Mouse (Mus musculus): ENCODE measurements around the gene Eif3k. TPM values are rescaled to one million over a fixed set of nuclear protein-coding genes. Genes with fewer than 3 reads are reported as not detected.

The Eif3k gene
- polyA plus RNA-seq, 1 experiment from 2014 or later: 283 TPM

DNA sequence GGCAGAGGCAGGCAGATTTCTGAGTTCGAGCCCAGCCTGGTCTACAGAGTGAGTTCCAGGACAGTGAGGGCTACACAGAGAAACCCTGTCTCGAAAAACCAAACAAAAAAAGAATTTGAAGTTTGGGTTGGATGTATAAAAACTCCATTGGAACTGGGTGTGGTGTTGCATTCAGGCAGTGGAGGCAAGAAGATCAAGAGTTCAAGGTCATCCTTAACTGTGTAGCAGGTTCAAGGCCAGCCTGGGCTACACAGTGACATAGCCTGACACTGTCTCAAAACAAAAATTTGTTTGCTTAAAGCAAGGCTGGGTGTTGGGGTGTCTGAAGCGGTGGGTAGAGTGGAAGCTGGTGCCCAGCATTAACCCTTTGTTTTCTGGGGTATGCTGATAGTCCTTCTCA lies 11.7 kb upstream of the Eif3k start:
- Histone ChIP-seq H3K27me3 (ENCODE audit: control insufficient read depth, insufficient read depth, low read length) (no peaks in the 10 kb centered on the region), H3K27ac (ENCODE audit: low read length) (no peak overlapping the region), H3K9ac (ENCODE audit: low read length) (no peak overlapping the region), H3K4me1 (ENCODE audit: control insufficient read depth, insufficient read depth, low read length) (no peaks in the 10 kb centered on the region), H3K9me3 (replicated peaks; ENCODE audit: control insufficient read depth, low read length) (0 out of 2 replicates have a peak, but pooled peaks cover 2% of the 10 kb centered on the region), H3K4me3 (ENCODE audit: low read length) (no peak overlapping the region), H3K36me3 (ENCODE audit: control insufficient read depth, insufficient read depth) (no peaks in the 10 kb centered on the region; the same call in 1 of the 2 replicates), H3K4me2 (ENCODE audit: low read depth, low read length) (no peak overlapping the region)
- ATAC-seq (replicated peaks; ENCODE audit: extremely low read depth, insufficient read depth, low FRiP score): no peak
- WGBS: 87% methylated on average over 3 of the region's 3 CpGs

DNA sequence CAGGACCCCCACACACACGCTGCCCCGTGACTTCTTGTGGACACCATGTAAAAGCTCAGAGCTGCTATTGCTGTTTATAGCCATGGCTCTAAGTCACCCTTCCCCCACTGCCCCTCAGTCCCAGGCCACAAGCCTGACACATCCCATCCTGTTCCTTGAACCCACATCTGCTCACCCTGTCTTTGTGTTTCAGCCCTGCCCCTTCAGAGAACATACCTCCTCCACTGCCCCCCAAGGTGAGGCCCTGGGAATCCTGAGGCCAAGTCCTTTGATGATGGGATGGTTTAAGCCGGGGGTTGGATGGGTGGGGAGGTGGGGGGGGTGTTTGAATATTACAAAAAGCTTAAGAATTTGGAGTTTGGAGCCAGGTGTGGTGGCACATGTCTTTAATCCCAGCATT lies 11.3 kb upstream of the Eif3k start:
- Histone ChIP-seq H3K9me3 (replicated peaks; ENCODE audit: control insufficient read depth, low read length) (0 out of 2 replicates have a peak, but pooled peaks cover 2% of the 10 kb centered on the region), H3K27ac (ENCODE audit: low read length) (no peak overlapping the region), H3K4me1 (ENCODE audit: control insufficient read depth, insufficient read depth, low read length) (no peaks in the 10 kb centered on the region), H3K27me3 (ENCODE audit: control insufficient read depth, insufficient read depth, low read length) (no peaks in the 10 kb centered on the region), H3K36me3 (ENCODE audit: control insufficient read depth, insufficient read depth) (no peaks in the 10 kb centered on the region; the same call in 1 of the 2 replicates), H3K4me3 (ENCODE audit: low read length) (no peak overlapping the region), H3K9ac (ENCODE audit: low read length) (no peak overlapping the region), H3K4me2 (ENCODE audit: low read depth, low read length) (no peak overlapping the region)
- ATAC-seq (replicated peaks; ENCODE audit: extremely low read depth, insufficient read depth, low FRiP score): no peak
- WGBS: 88% methylated on average over 3 of the region's 3 CpGs

DNA sequence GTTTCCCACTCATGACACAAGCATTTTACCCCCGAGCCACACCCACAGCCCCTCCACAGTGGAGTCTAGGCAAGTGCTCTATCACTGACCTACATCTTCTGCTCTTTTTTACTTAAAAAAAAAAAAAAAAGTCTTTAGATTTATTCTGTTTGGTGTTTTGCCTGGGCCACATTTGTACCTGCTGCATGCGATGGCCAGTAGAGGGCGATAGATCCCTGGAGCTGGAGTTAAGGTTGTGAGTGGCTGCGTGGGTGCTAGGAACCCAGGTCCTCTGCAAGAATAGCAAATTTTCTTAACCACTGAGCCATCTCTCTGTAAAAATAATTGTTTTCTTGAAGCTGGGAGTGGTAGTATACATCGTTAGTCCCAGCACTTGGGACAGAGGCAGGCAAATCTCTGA lies 10.0 kb upstream of the Eif3k start:
- ATAC-seq (replicated peaks; ENCODE audit: extremely low read depth, insufficient read depth, low FRiP score): no peak
- WGBS: 68% methylated on average over 5 of the region's 5 CpGs
- no peak overlapping the region for H3K4me2 ChIP-seq (ENCODE audit: low read depth, low read length)
- no peak overlapping the region for H3K27ac ChIP-seq (ENCODE audit: low read length)
- H3K4me3 ChIP-seq (ENCODE audit: low read length): no peak overlapping the region
- 0 out of 2 replicates have a peak, but pooled peaks cover 2% of the 10 kb centered on the region for H3K9me3 ChIP-seq (replicated peaks; ENCODE audit: control insufficient read depth, low read length)
- H3K9ac ChIP-seq (ENCODE audit: low read length): no peak overlapping the region
- no peaks in the 10 kb centered on the region for H3K4me1 ChIP-seq (ENCODE audit: control insufficient read depth, insufficient read depth, low read length)
- no peaks in the 10 kb centered on the region for H3K27me3 ChIP-seq (ENCODE audit: control insufficient read depth, insufficient read depth, low read length)
- no peaks in the 10 kb centered on the region; the same call in 1 of the 2 replicates for H3K36me3 ChIP-seq (ENCODE audit: control insufficient read depth, insufficient read depth)

DNA sequence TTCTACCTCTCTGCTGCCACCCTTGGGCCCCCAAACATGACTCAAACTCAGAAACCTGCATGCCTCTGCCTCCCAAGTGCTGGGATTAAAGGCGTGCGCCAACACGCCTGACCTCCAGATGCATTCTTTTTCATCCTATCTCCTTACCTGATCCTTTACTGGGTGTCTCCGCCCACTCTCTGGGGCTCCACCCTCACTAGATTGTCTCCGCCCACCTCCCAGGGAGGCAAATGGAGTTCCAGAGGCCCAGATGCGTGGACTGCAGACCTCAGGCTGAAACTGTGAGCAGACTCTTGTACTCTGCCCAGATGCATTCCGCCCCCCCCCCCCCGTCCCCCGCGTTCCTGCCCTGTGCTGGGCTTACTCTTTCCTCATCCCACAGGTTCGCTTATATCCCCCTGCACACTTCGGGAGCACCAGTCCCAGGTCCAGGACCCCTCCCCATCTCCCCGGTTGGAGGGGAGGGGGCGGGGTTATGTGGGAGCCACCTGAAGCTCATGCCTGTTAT lies 9.2 kb upstream of the Eif3k start:
- H3K4me1 ChIP-seq (ENCODE audit: control insufficient read depth, insufficient read depth, low read length): no peaks in the 10 kb centered on the region
- no peak overlapping the region for H3K9ac ChIP-seq (ENCODE audit: low read length)
- no peak overlapping the region for H3K4me2 ChIP-seq (ENCODE audit: low read depth, low read length)
- ATAC-seq (replicated peaks; ENCODE audit: extremely low read depth, insufficient read depth, low FRiP score): no peak
- H3K4me3 ChIP-seq (ENCODE audit: low read length): no peak overlapping the region
- H3K27me3 ChIP-seq (ENCODE audit: control insufficient read depth, insufficient read depth, low read length): no peaks in the 10 kb centered on the region
- H3K27ac ChIP-seq (ENCODE audit: low read length): no peak overlapping the region
- 0 out of 2 replicates have a peak, but pooled peaks cover 2% of the 10 kb centered on the region for H3K9me3 ChIP-seq (replicated peaks; ENCODE audit: control insufficient read depth, low read length)
- H3K36me3 ChIP-seq (ENCODE audit: control insufficient read depth, insufficient read depth): no peaks in the 10 kb centered on the region
- 48% methylated on average over 13 of the region's 14 CpGs for WGBS

DNA sequence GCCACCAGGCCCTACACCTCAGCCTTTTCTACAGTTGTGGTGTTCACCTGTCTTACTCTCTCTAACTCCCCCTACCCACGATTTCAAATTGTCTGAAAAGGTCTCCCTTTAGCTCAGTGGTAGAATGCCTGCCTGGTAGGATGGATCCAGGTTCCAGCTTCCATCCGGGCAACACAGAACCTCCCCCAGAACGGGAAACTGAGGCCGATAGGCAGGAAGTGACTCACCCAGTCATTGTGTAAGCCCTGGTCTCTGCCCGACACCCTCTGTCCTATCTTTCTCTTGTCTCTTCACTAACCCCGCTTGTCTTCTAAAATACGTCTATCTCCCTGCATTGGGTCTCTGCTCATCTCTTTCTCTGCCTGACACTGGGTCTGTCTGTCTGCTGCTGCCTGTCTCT lies 3.5 kb upstream of the Eif3k start:
- Histone ChIP-seq H3K9me3 (replicated peaks; ENCODE audit: control insufficient read depth, low read length) (no peaks in the 10 kb centered on the region), H3K27me3 (ENCODE audit: control insufficient read depth, insufficient read depth, low read length) (no peaks in the 10 kb centered on the region), H3K27ac (ENCODE audit: low read length) (no peak overlapping the region), H3K36me3 (ENCODE audit: control insufficient read depth, insufficient read depth) (no peaks in the 10 kb centered on the region), H3K4me2 (ENCODE audit: low read depth, low read length) (no peak overlapping the region), H3K4me3 (ENCODE audit: low read length) (no peak overlapping the region), H3K9ac (ENCODE audit: low read length) (no peak overlapping the region), H3K4me1 (ENCODE audit: control insufficient read depth, insufficient read depth, low read length) (peaks cover 11% of the 10 kb centered on the region)
- 68% methylated on average over 7 of the region's 7 CpGs for WGBS
- ATAC-seq (replicated peaks; ENCODE audit: extremely low read depth, insufficient read depth, low FRiP score): no peak

DNA sequence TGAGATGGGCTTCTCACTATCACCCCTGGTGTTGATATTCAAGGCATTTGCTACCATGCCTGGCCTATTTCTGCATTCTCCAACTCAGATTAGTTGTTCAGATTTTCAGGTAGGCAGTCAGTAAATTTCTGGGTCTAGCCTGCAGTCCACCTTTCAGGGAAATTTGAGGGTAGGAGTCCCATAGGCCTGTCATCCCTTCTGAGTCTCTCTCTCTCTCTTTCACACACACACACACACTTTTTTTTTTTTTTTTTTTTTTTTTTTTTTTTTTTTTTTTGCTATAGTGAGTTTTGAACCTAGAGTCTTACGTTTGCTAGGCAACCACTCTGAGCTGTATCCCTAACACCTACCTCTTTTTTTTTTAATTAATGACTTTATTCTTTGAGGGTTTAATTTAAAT lies 2.8 kb upstream of the Eif3k start:
- no peaks in the 10 kb centered on the region for H3K27me3 ChIP-seq (ENCODE audit: control insufficient read depth, insufficient read depth, low read length)
- H3K9me3 ChIP-seq (replicated peaks; ENCODE audit: control insufficient read depth, low read length): no peaks in the 10 kb centered on the region
- H3K9ac ChIP-seq (ENCODE audit: low read length): no peak overlapping the region
- ATAC-seq (replicated peaks; ENCODE audit: extremely low read depth, insufficient read depth, low FRiP score): no peak
- H3K4me3 ChIP-seq (ENCODE audit: low read length): no peak overlapping the region
- no peak overlapping the region for H3K27ac ChIP-seq (ENCODE audit: low read length)
- no peak overlapping the region for H3K4me2 ChIP-seq (ENCODE audit: low read depth, low read length)
- WGBS: 95% methylated on average over 1 of the region's 1 CpGs
- peaks cover 11% of the 10 kb centered on the region for H3K4me1 ChIP-seq (ENCODE audit: control insufficient read depth, insufficient read depth, low read length)
- H3K36me3 ChIP-seq (ENCODE audit: control insufficient read depth, insufficient read depth): 0 out of 2 replicates have a peak, but pooled peaks cover under 1% of the 10 kb centered on the region

DNA sequence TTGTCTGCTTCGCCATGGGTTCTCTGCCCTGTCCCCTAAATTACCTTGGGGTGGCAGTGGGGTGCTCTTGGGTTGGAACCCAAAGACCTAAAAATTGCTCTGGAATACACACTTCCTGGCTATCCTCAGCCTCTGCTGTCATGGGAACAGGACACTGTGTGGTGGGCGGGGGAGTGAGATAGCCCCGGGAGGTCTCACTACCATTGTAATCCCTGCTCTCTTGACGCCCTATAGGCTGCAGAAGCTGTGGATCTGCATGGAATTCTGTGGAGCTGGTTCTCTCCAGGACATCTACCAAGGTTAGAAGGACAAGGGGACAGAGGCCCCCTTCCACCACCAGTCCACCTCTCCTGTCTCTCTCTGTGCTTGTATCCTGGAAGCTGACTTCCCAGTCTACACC lies 2.2 kb upstream of the Eif3k start:
- Histone ChIP-seq H3K9ac (ENCODE audit: low read length) (no peak overlapping the region), H3K27ac (ENCODE audit: low read length) (no peak overlapping the region), H3K4me1 (ENCODE audit: control insufficient read depth, insufficient read depth, low read length) (peaks cover 11% of the 10 kb centered on the region), H3K9me3 (replicated peaks; ENCODE audit: control insufficient read depth, low read length) (no peaks in the 10 kb centered on the region), H3K4me3 (ENCODE audit: low read length) (no peak overlapping the region), H3K4me2 (ENCODE audit: low read depth, low read length) (no peak overlapping the region; the same call in 1 of the 2 replicates), H3K36me3 (ENCODE audit: control insufficient read depth, insufficient read depth) (peaks cover 6% of the 10 kb centered on the region; the same call in 1 of the 2 replicates), H3K27me3 (ENCODE audit: control insufficient read depth, insufficient read depth, low read length) (no peaks in the 10 kb centered on the region)
- no peak for ATAC-seq (replicated peaks; ENCODE audit: extremely low read depth, insufficient read depth, low FRiP score)
- 64% methylated on average over 4 of the region's 4 CpGs for WGBS

DNA sequence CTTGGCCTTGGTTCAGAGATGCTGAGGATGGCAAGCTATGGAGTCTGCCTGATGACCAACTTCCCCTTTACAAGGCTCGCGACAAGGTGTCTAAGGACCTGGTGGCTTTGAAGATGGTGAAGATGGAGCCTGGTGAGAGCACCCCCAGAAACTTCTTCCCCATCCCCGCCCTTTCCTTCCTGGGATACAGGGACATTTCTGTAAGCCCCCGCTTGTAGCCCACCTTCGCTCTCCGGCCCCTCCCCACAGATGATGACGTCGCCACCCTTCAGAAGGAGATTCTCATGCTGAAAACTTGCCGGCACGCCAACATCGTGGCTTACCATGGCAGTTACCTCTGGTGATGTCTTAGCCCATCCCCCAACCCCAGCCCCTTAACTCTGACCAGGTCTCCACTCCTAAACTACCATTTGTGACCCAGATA lies 1.5 kb upstream of the Eif3k start:
- WGBS: 57% methylated on average over 11 of the region's 11 CpGs
- H3K9ac ChIP-seq (ENCODE audit: low read length): peak overlapping the region; percentile 81

DNA sequence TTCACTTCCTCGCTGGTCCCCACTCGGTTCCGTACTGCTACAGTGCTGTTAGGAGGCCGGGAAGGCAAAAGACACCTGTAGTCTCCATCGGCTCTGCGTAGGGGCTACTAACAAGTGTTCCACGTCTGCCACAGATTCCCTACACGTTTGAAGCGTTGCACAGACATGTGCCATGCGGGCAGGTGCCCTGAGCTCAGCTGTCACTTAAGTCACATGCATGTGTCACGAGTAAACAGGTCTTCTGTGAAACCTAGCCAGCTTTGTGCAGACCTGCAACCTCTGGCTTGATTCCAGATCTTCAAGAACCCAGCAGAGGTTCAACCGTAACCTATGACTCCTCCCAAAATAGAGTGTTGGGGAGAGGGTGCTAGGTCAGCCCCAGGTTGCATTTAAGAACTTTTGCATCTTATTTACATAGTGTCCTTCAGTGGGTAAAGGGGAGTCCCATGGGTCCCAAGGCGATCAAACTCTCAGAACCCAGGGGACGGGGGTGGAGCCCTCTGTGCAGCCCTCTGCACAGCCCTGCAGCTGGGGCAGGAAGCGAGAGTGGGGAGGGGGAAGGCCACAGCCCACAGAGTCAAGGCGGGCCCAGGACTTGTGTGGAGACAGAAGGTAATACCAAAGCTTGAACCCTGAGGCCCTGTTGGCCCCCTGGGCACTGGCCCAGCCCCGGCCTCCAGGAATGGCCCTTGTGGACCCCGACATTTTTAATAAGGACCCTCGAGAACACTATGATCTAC lies 780 bp upstream of the Eif3k start:
- Histone ChIP-seq H3K27ac (ENCODE audit: low read length) (peak overlapping the region; percentile 86), H3K36me3 (ENCODE audit: control insufficient read depth, insufficient read depth) (peaks cover 18% of the 10 kb centered on the region), H3K27me3 (ENCODE audit: control insufficient read depth, insufficient read depth, low read length) (no peaks in the 10 kb centered on the region), H3K9ac (ENCODE audit: low read length) (peak overlapping the region; percentile 81), H3K4me1 (ENCODE audit: control insufficient read depth, insufficient read depth, low read length) (peaks cover 11% of the 10 kb centered on the region), H3K4me2 (ENCODE audit: low read depth, low read length) (peak overlapping the region; percentile 73), H3K4me3 (ENCODE audit: low read length) (peak overlapping the region; percentile 80), H3K9me3 (replicated peaks; ENCODE audit: control insufficient read depth, low read length) (no peaks in the 10 kb centered on the region)
- ATAC-seq (replicated peaks; ENCODE audit: extremely low read depth, insufficient read depth, low FRiP score): peak; percentile 35
- 13% methylated on average over 19 of the region's 19 CpGs for WGBS

More for the DNA sequence above, 1.5 kb upstream of the Eif3k start:
- Histone ChIP-seq H3K4me3 (ENCODE audit: low read length) (peak overlapping the region; percentile 80), H3K9me3 (replicated peaks; ENCODE audit: control insufficient read depth, low read length) (no peaks in the 10 kb centered on the region), H3K27ac (ENCODE audit: low read length) (peak overlapping the region; percentile 86; the same call in 1 of the 2 replicates), H3K4me1 (ENCODE audit: control insufficient read depth, insufficient read depth, low read length) (peaks cover 11% of the 10 kb centered on the region), H3K36me3 (ENCODE audit: control insufficient read depth, insufficient read depth) (peaks cover 13% of the 10 kb centered on the region; the same call in 1 of the 2 replicates), H3K4me2 (ENCODE audit: low read depth, low read length) (peak overlapping the region; percentile 73), H3K27me3 (ENCODE audit: control insufficient read depth, insufficient read depth, low read length) (no peaks in the 10 kb centered on the region)
- ATAC-seq (replicated peaks; ENCODE audit: extremely low read depth, insufficient read depth, low FRiP score): no peak
